Mouse (Mus musculus): ENCODE results near the gene Ing5. TPM values are rescaled to one million over a fixed set of nuclear protein-coding genes. Genes with fewer than 3 reads are reported as not detected.
"Not testable (repeated sequence)": the region's sequence is repeated elsewhere in the genome, so short reads cannot be mapped to it uniquely, and the experiment has no call there.

Ing5 gene
- polyA plus RNA-seq, 1 experiment from 2014 or later: 30.7 TPM

DNA sequence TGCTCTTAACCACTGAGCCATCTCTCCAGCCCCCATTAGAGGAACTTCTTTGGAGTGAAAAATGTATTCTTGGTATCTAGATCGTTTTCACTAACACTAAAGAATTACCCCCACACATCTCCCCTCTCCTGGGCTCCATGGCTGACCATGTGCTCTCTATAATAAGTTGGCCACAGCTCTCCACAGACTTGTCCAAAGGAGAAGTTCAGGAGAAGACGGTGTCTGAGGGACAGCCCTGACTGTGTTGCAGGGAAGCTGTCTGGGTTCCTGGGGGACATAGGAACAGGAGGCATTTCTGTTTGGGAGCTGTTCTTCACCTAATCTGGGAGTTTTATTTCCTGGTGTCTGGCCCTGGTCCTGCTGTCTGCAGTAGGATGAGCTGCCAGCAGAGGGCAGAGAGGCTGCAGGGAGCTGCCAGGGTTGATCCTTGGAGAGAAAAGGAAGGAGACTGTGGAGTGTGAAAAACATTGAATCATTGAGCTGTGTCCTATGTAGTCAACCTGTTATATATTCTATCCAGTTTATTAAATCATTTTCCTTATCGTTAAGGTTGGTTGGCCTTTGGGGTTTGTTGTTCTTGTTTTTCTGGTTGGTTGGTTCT, 42.1 kb downstream of the Ing5 start:
- not testable (repeated sequence) for H3K9me3 ChIP-seq; H3K36me3 ChIP-seq (replicated peaks); DNase-seq (ENCODE audit: extremely low spot score, low spot score); H3K4me1 ChIP-seq; H3K4me3 ChIP-seq; H3K27ac ChIP-seq; H3K27me3 ChIP-seq (ENCODE audit: poor library complexity, severe bottlenecking)
- WGBS: 90% methylated on average over 3 of the region's 3 CpGs

DNA sequence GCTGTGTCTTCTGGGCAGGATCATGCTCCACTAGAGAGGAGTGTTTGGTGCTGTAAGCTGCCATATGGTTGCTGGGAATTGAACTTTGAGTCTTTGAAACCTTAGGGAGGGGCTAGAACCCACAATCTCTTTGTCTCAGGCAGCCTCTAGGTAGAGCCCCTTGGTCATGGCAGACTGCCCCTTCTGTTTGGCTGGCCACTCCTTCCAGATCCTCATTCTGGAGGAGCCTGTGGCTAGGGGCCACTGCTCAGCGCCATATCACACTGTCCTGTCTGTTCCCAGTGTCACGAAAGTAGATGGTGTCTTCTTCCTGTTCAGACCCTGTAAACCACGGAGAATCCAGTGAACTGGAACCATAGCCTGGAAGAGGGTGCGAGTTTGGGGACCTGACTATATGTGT, 52.0 kb downstream of the Ing5 start:
- H3K4me1 ChIP-seq; H3K9me3 ChIP-seq; DNase-seq (ENCODE audit: extremely low spot score, low spot score); H3K36me3 ChIP-seq (replicated peaks); H3K27me3 ChIP-seq (ENCODE audit: poor library complexity, severe bottlenecking); H3K4me3 ChIP-seq; H3K27ac ChIP-seq: not testable (repeated sequence)
- WGBS: 92% methylated on average over 4 of the region's 4 CpGs

- DNase-seq (ENCODE audit: extremely low spot score, low spot score): no peak
- H3K36me3 ChIP-seq (replicated peaks): no peaks in the 10 kb centered on the region
- H3K4me3 ChIP-seq: no peak overlapping the region
- H3K27ac ChIP-seq: no peak overlapping the region
- no peaks in the 10 kb centered on the region for H3K9me3 ChIP-seq
- no peaks in the 10 kb centered on the region for H3K4me1 ChIP-seq
- H3K27me3 ChIP-seq (ENCODE audit: poor library complexity, severe bottlenecking): no peaks in the 10 kb centered on the region
- WGBS: 90% methylated on average over 6 of the region's 6 CpGs
Observed at GRCm38 (mm10) chr1:93857370-93857769, 53.6 kb downstream of the Ing5 start.

DNA sequence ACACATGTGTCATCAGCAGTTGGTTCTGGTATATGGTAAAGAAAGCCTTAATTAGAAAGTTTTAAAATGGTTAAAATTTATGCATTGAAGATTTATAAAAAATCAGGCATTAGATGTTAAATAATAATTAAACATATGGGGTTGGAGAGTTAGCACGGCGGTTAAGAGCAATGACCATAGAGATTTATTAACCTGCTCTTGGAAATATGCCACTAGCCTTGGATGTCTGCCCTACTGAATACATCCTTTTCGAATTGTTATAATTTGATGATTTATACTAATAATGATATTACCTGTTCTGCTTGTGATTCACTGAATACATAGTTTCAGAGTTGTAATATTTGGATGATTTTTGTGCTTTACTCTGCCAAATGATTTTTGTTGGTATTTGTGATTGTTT, 54.2 kb downstream of the Ing5 start:
- Histone ChIP-seq H3K27ac (no peak overlapping the region), H3K4me1 (no peaks in the 10 kb centered on the region), H3K4me3 (no peak overlapping the region), H3K36me3 (replicated peaks) (no peaks in the 10 kb centered on the region), H3K9me3 (no peaks in the 10 kb centered on the region), H3K27me3 (ENCODE audit: poor library complexity, severe bottlenecking) (no peaks in the 10 kb centered on the region)
- no peak for DNase-seq (ENCODE audit: extremely low spot score, low spot score)
- WGBS: 89% methylated on average over 3 of the region's 3 CpGs

DNA sequence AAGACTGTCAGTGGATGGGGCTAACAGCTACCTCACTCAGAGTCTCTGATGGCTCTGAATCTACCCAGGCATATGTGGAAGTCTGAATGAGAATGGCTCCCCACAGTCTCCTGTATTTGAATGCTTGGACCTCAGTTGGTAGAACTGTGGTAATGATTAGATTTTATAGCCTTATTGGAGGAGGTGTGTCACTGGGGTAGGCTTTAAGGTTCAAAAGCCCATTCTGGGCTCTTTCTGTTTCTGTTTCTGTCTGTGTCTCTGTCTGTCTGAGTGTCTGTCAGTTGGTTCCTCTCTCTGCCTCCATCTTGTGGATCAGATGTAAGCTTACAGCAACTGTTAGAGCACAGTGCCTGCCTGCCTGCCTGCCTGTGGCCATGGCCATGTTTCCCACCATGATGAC, 55.9 kb downstream of the Ing5 start:
- H3K27ac ChIP-seq: no peak overlapping the region
- no peaks in the 10 kb centered on the region for H3K27me3 ChIP-seq (ENCODE audit: poor library complexity, severe bottlenecking)
- H3K9me3 ChIP-seq: no peaks in the 10 kb centered on the region
- H3K4me3 ChIP-seq: no peak overlapping the region
- H3K4me1 ChIP-seq: no peaks in the 10 kb centered on the region
- no peak for DNase-seq (ENCODE audit: extremely low spot score, low spot score)
- no peaks in the 10 kb centered on the region for H3K36me3 ChIP-seq (replicated peaks)

DNA sequence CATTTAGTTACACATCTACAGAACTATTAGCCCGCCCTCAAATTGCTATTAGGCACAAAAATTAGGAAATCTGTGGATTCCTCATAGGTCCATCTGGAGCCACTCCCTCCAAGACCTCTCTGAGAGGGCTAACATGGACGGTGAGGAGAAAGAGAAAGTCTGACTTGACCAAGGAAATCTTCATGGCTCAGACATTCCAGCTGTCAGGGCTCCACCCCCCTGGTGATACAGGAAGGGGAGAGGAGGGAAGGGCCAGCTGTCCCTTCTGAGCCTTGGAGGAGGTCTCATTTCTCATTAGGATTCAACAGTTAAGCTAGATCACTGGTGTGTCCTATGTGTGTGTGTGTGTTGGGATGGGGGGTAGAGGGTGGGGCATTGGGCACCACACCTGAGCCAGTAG, 57.3 kb downstream of the Ing5 start, which contains the start of gene Gal3st2:
TSS of gene Gal3st2 (plus strand) at position 259 of the 400 bp plus-strand sequence.
- not testable (repeated sequence) for H3K27me3 ChIP-seq (ENCODE audit: poor library complexity, severe bottlenecking); H3K36me3 ChIP-seq (replicated peaks); H3K27ac ChIP-seq; H3K4me3 ChIP-seq; H3K4me1 ChIP-seq; DNase-seq (ENCODE audit: extremely low spot score, low spot score); H3K9me3 ChIP-seq
- WGBS: 72% methylated on average over 2 of the region's 2 CpGs

Other genes starting within 250 kb of the Ing5 start
- gene Stk25, start 145.3 kb upstream of the Ing5 start, polyA plus RNA-seq (2016; fragmentation: Nextera tagmentation; extraction: Ambion mirVana): 156 and 166 TPM in 2 replicates
- 50.9 and 55.3 TPM in 2 replicates for gene Bok, start 118.3 kb upstream of the Ing5 start, polyA plus RNA-seq (2016; fragmentation: Nextera tagmentation; extraction: Ambion mirVana)
- 82.4 and 90.2 TPM in 2 replicates for gene Atg4b, start 52.5 kb upstream of the Ing5 start, polyA plus RNA-seq (2016; fragmentation: Nextera tagmentation; extraction: Ambion mirVana)
- 48.2 and 48.8 TPM in 2 replicates for gene Thap4, start 49.1 kb upstream of the Ing5 start, polyA plus RNA-seq (2016; fragmentation: Nextera tagmentation; extraction: Ambion mirVana)
- gene Dtymk, start 2.0 kb upstream of the Ing5 start, polyA plus RNA-seq (2016; fragmentation: Nextera tagmentation; extraction: Ambion mirVana): 278 and 306 TPM in 2 replicates
- gene D2hgdh, start 20.9 kb downstream of the Ing5 start, polyA plus RNA-seq (2016; fragmentation: Nextera tagmentation; extraction: Ambion mirVana): 13.3 and 16.0 TPM in 2 replicates
- gene Gal3st2, start 57.3 kb downstream of the Ing5 start, polyA plus RNA-seq (2016; fragmentation: Nextera tagmentation; extraction: Ambion mirVana): not detected in 2 replicates
- not detected in 2 replicates for gene Gal3st2b, start 114.3 kb downstream of the Ing5 start, polyA plus RNA-seq (2016; fragmentation: Nextera tagmentation; extraction: Ambion mirVana)
- not detected in 2 replicates for gene Gal3st2c, start 186.5 kb downstream of the Ing5 start, polyA plus RNA-seq (2016; fragmentation: Nextera tagmentation; extraction: Ambion mirVana)
- not detected in 2 replicates for gene Neu4, start 216.5 kb downstream of the Ing5 start, polyA plus RNA-seq (2016; fragmentation: Nextera tagmentation; extraction: Ambion mirVana)
- gene Pdcd1, start 248.6 kb downstream of the Ing5 start, polyA plus RNA-seq (2016; fragmentation: Nextera tagmentation; extraction: Ambion mirVana): 0.11 TPM in 1 of 2 replicates, not detected in the other

All from forebrain, embryonic 10.5 days (tissue).